Mouse (Mus musculus): ENCODE measurements around the gene Vwa5b1. TPM values are rescaled to one million over a fixed set of nuclear protein-coding genes. Genes with fewer than 3 reads are reported as not detected.

Vwa5b1 gene
- total and polyA plus RNA-seq, 3 experiments: not detected

DNA sequence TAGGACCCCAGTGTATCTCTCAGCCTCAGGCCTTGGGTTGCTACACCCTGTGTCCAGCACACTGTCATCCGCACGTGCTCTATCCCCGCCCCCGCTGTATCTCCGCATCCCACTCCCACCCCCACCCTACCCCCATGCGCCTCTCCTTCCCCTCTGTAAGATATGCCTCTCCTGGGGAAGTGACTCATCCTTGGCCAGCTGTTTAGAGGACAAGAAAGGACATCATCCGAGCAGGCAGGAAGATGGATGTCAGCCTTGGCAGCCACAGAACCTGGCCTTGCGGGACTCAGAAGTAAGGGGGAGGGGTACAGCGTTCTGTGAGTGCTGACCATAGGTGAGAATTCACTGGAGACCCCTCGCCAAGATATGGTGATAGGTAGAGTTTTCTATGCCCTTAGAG, 30.8 kb upstream of the Vwa5b1 start:
- TF ChIP-seq TCF12 (IDR thresholded peaks at IDR 0.05; ENCODE audit: low read depth, low read length) (no peak), MYC (IDR thresholded peaks at IDR 0.05; ENCODE audit: low read depth, low read length) (no peak), ZNF384 (IDR thresholded peaks at IDR 0.05; ENCODE audit: low read depth, low read length) (no peak), TAL1 (IDR thresholded peaks at IDR 0.05; ENCODE audit: low read length) (no peak), HCFC1 (IDR thresholded peaks at IDR 0.05; ENCODE audit: low read depth, low read length) (no peak), ZKSCAN1 (IDR thresholded peaks at IDR 0.05; ENCODE audit: low read depth, low read length) (no peak), SMC3 (IDR thresholded peaks at IDR 0.05; ENCODE audit: low read depth, low read length) (no peak), MAZ (IDR thresholded peaks at IDR 0.05; ENCODE audit: low read depth, low read length) (no peak), KAT2A (conservative IDR thresholded peaks at IDR 0.05; ENCODE audit: low read depth, low read length) (no peak), TBP (IDR thresholded peaks at IDR 0.05; ENCODE audit: low read depth, low read length) (no peak), E2F4 (IDR thresholded peaks at IDR 0.05; ENCODE audit: borderline replicate concordance, low read depth, low read length) (no peak), CTCF (IDR thresholded peaks at IDR 0.05 in 2 of 3, conservative IDR thresholded peaks at IDR 0.05 in 1 of 3; ENCODE audit: control insufficient read depth in 1 of 3, insufficient read depth in 1 of 3, low read depth in 2 of 3, low read length in 3 of 3, poor library complexity in 1 of 3, severe bottlenecking in 1 of 3) (no peak), ZMIZ1 (IDR thresholded peaks at IDR 0.05; ENCODE audit: low read depth, low read length) (no peak), NELFE (IDR thresholded peaks at IDR 0.05; ENCODE audit: low read depth, low read length) (no peak), CHD2 (IDR thresholded peaks at IDR 0.05; ENCODE audit: low read length) (no peak), USF1 (IDR thresholded peaks at IDR 0.05; ENCODE audit: low read depth, low read length) (no peak), MEF2A (IDR thresholded peaks at IDR 0.05; ENCODE audit: extremely low read depth, insufficient replicate concordance, low read depth, low read length, poor library complexity, severe bottlenecking) (no peak), POLR2AphosphoS2 (IDR thresholded peaks at IDR 0.05; ENCODE audit: low read length) (no peak)
- Histone ChIP-seq H3K36me3 (ENCODE audit: control insufficient read depth in 1 of 2, insufficient read depth in 2 of 2, low read length in 2 of 2) (no peaks in the 10 kb centered on the region), H3K27ac (ENCODE audit: control insufficient read depth, low read depth, low read length) (no peak overlapping the region), H3K4me3 (ENCODE audit: control insufficient read depth in 1 of 2, insufficient read depth in 1 of 2, low read depth in 2 of 2, low read length in 2 of 2) (no peak overlapping the region), H3K9me3 (replicated peaks; ENCODE audit: insufficient read depth, low read length) (no peaks in the 10 kb centered on the region), H3K9ac (ENCODE audit: control insufficient read depth, low read depth, low read length, poor library complexity, severe bottlenecking) (no peak overlapping the region), H3K27me3 (ENCODE audit: control insufficient read depth in 1 of 2, insufficient read depth in 2 of 2, low read length in 2 of 2) (no peaks in the 10 kb centered on the region), H3K79me2 (ENCODE audit: control insufficient read depth, insufficient read depth, low read length, poor library complexity) (no peaks in the 10 kb centered on the region), H3K4me1 (ENCODE audit: control insufficient read depth in 1 of 2, insufficient read depth in 2 of 2, low read length in 2 of 2) (no peaks in the 10 kb centered on the region)
- no peak for DNase-seq (ENCODE audit: low read depth, low spot score)

DNA sequence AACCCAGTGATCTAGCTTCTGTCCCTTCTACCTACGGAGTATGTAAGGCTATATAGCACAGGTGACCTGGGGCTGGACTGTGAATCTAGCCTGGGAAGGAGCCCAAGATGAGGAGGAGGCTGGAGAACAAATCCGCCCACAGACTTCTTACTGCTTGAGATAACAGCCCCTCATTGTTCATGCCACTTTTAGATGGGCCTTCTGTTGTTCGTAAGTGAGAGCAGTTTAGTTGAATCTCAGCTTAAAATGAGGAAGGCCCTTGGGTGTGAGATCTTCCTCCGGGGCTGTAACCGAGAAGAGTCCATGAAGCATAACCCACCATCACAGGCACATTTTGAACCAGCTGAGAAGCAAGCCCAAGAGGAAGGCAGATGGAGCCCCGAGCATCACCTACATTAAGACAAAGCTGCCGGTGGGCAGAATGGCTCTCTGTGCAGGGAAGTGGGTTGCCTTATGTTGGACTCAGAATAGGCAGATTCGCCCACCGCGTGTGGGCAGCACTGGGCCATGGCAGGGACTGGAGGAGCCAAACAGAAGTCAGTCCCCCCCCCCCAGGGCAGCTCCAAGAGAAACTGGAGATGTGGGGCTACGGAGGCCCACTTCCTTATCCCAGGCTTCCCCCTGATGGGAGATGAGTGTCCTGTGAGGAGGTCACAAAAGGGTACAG, 24.4 kb upstream of the Vwa5b1 start:
- TF ChIP-seq MAX (IDR thresholded peaks at IDR 0.05; ENCODE audit: low read length): no peak
- no peak overlapping the region for H3K4me3 ChIP-seq (ENCODE audit: control insufficient read depth in 1 of 2, insufficient read depth in 1 of 2, low read depth in 2 of 2, low read length in 2 of 2)
- no peaks in the 10 kb centered on the region for H3K9me3 ChIP-seq (replicated peaks; ENCODE audit: insufficient read depth, low read length)
- DNase-seq (ENCODE audit: low read depth, low spot score): no peak
- no peaks in the 10 kb centered on the region for H3K4me1 ChIP-seq (ENCODE audit: control insufficient read depth in 1 of 2, insufficient read depth in 2 of 2, low read length in 2 of 2)
- no peak overlapping the region for H3K9ac ChIP-seq (ENCODE audit: control insufficient read depth, low read depth, low read length, poor library complexity, severe bottlenecking)
- no peaks in the 10 kb centered on the region for H3K36me3 ChIP-seq (ENCODE audit: control insufficient read depth in 1 of 2, insufficient read depth in 2 of 2, low read length in 2 of 2)
- H3K79me2 ChIP-seq (ENCODE audit: control insufficient read depth, insufficient read depth, low read length, poor library complexity): no peaks in the 10 kb centered on the region
- H3K27ac ChIP-seq (ENCODE audit: control insufficient read depth, low read depth, low read length): no peak overlapping the region
- no peaks in the 10 kb centered on the region for H3K27me3 ChIP-seq (ENCODE audit: control insufficient read depth in 1 of 2, insufficient read depth in 2 of 2, low read length in 2 of 2)

All from MEL (cell line).